Mouse (Mus musculus): Measurements from ENCODE around the gene Slc39a2.

- TF ChIP-seq CTCF (IDR thresholded peaks at IDR 0.05; ENCODE audit: low read depth): no peak
- TF ChIP-seq EP300 (IDR thresholded peaks at IDR 0.05; ENCODE audit: low read depth): no peak
These were observed 4.0 kb downstream of the Slc39a2 start for GRCm38 (mm10) chr14:51896539-51897170.
